Mouse (Mus musculus) retina, postnatal 7 days (tissue): ENCODE data around the gene Gm49403.

Experiments
- DNase-seq: peaks from one replicate; pipeline ENCODE4 v3.0.0-alpha.2; 2012; ENCODE audit warnings: low read depth, low spot score

Gene Gm49403

DNA sequence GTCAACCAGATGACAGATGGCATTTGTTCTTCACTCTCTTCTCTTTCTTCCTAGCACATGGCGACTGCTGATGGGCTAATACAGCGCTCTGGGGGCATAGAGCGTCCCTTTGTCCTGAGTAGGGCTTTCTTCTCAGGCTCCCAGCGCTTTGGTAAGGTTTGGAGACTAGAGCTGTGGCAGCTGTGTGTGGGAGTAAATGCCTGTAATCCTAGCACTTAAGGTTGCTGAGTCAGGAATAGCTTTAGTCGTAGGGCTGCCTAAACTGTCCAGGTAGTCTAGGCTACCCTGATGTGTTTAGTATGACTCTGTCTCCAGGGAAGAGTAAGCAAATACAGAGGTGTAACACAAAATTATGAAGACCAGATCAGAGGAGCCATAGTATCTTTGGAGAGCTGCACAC is 28.1 kb downstream of the Gm49403 start:
- no peak for DNase-seq

DNA sequence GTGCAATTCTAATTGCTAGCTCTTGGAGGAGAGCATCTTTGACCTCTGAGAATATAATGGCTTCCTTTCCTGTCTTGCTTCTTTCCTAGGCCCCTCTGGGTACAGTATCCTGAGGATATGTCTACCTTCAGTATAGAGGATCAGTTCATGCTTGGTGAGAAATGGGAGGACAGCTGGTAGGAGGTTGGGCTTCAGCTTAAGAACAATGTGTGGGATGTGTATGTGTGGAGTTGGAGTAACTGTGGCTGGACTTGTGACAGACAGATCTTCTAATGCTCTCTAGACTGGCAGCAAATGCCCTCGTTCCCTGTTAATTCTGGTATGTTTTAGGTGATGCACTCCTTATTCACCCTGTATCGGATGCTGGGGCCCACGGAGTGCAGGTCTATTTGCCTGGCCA is 30.5 kb downstream of the Gm49403 start:
- DNase-seq: no peak

DNA sequence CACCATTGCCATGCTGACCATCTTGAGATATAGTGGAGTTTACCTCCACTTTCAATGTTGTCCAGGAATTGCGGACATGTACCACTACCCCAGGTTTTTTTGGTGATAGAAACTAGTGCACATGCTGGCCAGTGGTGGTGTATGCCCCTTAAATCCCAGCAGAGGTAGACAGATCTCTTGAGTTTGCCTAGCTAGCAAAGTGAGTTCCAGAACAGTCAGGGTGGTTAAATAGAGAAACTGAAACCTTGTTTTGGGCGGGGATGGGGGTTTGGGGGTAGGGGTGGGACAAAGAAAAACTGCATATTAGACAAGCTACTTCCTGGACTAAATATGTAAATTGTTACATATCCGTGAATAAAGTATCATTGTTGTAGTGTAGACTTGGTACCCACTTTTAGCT is 35.3 kb downstream of the Gm49403 start:
- DNase-seq: no peak

DNA sequence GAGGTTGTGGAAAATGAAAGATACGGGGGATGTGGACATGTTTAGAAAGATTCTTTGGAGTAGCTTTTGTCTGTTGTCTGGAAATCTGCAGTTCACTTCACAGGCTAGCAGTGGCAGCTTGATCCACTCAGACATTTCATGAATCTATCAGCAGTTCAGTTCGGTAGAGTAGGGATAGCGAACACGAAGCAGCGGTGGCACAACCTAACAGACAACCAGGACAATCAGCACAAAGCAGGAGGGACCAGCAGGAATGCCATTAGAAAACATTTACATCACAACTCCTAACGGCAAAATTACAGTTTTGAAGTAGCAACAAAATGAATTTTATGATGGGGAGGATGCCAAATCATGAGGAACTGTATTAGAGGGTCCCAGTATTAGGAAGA is 35.9 kb downstream of the Gm49403 start:
- DNase-seq: no peak

DNA sequence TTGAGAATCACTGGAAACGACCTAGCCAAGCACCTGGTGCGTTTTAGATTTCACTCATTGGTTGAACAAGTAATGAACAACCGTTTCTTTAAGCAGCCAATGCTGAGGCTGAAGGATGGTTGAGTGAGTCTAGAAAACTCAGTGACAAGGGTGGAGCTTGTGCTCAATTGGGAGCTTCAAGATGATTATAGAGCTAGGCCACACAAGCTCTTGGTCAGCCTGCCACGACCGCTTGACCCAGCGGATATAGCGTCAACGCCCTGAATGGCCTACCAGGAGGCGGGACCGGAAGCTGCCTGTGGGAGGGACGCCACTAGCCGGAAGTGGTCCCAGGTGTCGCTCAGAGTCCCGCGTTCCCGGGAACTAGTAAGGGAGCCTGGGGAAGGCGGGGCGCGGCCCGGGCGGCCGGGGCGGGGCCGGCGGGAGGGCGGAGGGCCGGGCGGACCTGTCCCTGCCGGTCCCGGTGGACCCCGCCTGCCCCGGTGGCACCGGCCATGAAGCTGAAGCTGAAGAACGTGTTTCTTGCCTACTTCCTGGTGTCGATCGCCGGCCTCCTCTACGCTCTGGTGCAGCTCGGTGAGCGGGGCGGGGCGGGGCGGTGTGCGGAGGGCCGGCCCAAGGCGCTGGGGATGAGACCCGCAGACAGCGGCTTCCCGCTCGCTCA is 36.5 kb downstream of the Gm49403 start, which contains the start of gene B3gat3:
Gene B3gat3 (plus strand): TSS at position 302 of the 664 bp plus-strand sequence.
- DNase-seq: peak; percentile 88

DNA sequence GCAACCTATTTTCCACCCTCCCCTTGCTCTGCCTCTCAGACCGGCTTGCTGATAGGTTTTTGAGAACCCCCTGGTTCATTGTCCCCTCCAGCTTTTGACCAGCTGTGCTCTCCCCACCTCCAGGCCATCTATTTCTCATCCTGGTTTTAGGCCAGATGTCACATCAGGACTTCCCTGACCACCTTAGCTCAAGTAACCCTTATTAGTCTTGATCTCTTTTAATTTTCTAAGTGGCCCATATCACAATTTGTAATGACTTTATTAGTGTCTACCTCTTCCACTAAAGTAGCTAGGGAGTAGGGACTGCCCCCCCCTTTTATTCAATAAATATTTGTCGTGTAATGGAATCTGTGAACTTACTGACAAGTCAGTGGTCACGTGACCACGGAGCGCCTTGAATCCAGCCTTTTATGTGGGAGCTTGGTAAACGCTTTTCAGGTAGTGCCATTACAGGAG is 37.1 kb downstream of the Gm49403 start:
- no peak for DNase-seq

DNA sequence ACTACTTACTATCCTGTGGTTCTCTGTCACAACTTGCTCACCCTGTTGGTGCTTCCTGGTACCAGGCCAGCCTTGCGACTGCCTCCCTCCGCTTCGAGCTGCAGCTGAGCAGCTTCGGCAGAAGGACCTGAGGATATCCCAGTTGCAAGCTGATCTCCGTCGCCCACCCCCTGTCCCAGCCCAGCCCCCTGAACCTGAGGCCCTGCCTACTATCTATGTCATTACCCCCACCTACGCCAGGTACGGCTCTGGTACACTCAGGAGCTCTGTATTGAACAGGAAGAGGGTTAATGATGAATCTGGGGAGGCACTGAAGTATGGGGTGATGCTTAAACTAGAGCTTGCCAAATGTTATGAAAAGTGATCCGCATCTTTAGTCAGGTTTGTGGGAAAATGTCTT is 38.0 kb downstream of the Gm49403 start:
- no peak for DNase-seq

DNA sequence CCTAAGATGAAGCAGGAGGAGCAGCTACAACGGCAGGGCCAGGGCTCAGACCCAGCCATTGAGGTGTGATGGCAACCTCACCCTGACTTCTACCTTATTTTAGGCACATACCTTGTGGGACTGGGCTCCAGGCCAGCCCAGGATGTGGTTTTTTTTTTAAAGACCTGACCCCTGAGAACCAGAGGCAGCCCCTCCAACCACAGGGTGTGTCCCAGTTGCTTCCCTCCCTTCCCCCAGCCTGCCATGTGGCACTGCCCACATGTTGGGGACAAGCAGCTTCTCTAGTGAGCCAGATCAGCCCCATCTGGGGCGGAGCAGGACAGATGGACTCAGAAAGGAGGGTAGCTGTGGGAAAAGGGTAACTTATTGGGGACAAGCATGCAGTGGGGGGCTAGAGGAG is 43.0 kb downstream of the Gm49403 start:
- DNase-seq: no peak

DNA sequence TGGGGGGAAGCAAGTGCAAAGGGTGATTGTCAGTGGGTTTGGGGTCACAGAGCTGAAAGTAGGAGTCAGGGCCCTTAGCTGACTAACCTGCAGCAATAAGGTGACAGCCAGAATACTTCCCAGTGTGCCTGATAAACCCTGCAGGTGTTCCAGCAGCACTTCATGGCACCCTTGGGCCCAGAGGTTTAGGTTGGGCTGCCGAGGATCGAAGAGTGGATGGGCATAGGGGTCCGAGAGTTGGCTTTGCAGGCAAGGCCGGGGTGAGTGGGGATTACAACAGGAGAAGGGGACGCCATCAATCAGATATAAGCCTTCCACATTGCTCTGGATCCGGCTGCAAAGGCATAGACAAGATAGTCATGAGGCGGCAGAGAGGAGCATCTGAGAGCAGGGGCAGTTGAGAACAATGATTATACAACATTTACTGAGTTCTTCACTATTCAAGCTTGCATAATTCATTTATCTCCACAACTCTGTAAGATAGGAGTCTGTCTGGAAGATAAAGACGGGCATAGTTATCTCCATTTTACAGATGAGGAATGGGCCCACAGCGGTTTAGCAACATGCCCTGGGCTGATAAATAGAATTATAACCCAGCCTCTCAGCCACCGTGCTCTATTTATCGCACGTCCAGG is 44.3 kb downstream of the Gm49403 start:
- DNase-seq: no peak

DNA sequence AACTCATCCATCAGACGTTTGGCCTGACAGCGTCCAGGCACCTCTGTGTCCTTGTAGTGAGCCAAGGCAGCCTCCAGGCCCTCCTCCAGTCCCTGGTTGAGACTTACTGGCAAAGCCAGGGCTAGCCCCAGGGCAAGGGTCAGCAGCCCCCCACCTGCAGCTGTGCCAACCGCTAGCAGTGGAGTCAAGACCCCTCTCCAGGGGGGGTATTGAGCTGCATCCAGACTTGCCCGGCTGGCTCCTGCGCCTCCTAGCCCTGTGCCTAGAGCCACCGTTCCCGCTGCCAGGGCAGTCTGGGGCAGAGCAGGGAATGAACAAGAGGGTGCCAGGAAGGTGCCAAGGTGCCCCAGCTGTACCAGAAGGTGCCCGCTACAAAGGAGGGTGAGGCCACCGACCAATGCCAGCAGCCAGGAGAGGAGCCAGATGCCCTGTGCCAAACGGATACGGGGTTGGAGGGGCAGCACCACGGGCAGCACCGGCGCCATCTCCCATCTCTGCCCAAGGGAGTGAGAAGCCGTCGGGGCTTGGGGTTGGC is 45.0 kb downstream of the Gm49403 start:
- no peak for DNase-seq

DNA sequence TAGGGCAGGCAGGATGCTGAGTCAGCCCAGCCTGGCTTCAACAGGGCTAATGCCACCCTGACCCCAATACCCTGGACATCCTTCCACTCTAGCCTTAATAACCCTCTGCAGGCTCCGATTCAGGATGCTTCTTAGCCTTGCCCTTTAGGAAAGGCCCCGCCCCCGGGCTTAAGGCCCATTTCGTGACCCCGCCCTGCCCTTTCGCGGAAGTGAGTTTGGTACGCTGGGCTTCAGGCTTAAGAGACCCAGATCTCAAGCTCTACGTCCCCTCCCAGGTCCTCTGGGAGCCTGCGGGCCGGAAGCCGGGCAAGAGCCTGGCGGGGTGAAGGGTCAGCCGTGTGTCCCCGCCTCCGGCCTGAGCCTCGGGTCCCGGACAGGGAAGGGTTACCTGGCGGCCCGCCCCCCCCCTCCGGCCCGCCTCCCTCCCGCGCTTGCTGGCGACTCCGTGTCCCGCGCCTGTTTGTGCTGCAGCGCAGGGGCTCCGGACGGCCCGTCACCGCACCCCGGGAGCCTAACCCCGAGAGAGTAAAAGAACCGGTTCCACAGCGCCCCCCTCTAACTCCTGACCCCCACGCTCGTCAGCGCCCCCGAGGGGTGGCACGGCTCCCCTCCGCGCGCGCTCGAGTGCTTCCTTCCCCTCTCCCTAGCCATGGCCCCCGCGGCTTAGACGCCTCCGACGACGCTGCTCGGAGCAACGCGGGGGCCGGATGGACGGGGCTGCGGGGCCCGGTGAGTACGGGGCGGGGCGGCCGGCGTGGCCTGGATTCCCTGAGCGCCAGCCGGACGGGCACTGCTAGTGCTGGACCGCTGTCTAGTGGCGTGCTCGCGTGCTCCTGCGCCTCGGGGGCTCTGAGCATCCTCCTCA is 45.7 kb downstream of the Gm49403 start, which contains the start of the genes Rom1 and Eml3:
Gene Rom1 (minus strand): TSS at position 133 of the 865 bp plus-strand sequence.
Gene Eml3 (plus strand): TSS at position 329 of the 865 bp plus-strand sequence.
- DNase-seq: peak; percentile 96

DNA sequence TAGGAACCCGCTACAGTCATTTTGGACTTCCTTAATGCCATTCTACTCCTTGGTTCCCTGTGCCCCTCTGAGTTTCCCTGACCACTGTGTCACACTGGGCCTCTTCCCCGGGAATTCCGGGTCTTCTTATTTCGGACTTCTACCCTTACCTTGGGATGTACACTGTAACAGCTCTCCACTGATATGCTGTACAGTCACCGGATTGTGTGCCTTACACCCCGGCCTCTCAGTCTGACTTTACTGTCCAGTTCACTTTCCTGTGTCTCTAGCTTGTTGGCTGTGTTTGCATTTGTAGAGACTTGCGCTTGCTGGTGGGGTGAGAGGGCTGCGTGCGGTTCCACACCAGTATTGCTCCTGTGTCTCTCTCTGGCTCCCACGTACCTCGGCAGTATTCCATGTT is 46.4 kb downstream of the Gm49403 start:
- no peak for DNase-seq

DNA sequence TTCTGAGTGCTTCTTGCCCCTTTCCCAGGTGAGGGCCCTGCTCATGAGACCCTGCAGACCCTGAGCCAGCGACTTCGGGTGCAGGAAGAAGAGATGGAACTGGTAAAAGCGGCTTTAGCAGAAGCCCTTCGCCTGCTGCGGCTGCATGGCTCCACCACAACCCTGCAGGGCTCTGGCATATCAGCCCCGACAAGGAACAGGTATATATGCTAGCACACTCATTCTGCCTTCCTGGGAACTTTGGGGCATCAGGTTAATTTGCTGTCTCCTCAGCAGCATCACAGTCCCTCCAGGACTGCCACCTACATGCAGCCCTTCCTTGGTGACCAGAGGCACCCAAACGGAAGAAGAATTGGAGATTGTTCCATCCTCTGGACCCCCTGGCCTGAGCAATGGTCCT is 47.0 kb downstream of the Gm49403 start:
- DNase-seq: no peak

DNA sequence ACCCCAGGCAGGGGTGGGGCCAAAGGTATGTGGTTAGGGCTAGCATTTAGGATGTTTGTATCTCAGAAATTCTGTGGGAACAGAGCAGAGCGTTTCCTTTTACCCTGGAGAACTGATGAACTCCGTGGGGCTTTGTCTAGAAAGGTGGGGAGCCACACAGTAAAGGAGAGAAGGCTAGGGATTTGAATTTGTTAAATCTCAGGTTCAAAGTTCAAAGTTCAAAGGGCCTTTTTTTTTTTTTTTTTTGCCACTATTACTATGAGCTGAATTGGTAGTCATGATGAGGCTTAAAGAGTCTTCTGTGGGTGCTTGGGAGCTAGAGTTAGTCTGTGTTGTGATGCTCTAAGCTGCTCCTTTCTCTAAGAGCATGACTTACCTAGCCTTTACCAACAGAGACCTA is 53.0 kb downstream of the Gm49403 start:
- DNase-seq: no peak
